Comparison of ENCODE assay signal across 28 mouse cellular contexts in genomic region chr11:55327558-55328409, GRCm38 (mm10). TPM values are rescaled to one million over a fixed set of nuclear protein-coding genes. Genes with fewer than 3 reads are reported as not detected.
A peak's percentile ranks its signal among the peaks of the same experiment; 100 is the strongest.
DNase-seq lines count a peak whose midpoint lies in the region; ATAC-seq and TF ChIP-seq lines count a peak whose summit lies in the region.
"Had no signal": no experiment of that assay in that cellular context is flagged by ENCODE, and none has a peak within 500 bp of the region (broad histone marks: within the 10 kb centered on the region; RNA-seq: fewer than 3 reads in every experiment).

No protein-coding gene starts in this region.

- H3K4me2 ChIP-seq in stomach, postnatal 0 days (replicated peaks; ENCODE audit: low read depth): no peak overlapping the region
- H3K4me2 ChIP-seq in midbrain, embryonic 13.5 days (replicated peaks): no peak overlapping the region
- H3K4me2 ChIP-seq: embryonic facial prominence, embryonic 13.5 days; forebrain, embryonic 13.5 days; hindbrain, embryonic 14.5 days; limb, embryonic 15.5 days; lung, embryonic 14.5 days; midbrain, embryonic 15.5 days; neural tube, embryonic 13.5 days had no signal

- no peak for TF ChIP-seq EP300 in stomach, postnatal 0 days (optimal IDR thresholded peaks at IDR 0.05)

- H3K27me3 ChIP-seq in stomach, postnatal 0 days (ENCODE audit: control insufficient read depth, insufficient read depth, low read length): no peaks in the 10 kb centered on the region
- no peaks in the 10 kb centered on the region for H3K27me3 ChIP-seq in midbrain, embryonic 13.5 days
- H3K27me3 ChIP-seq: embryonic facial prominence, embryonic 13.5 days; forebrain, embryonic 13.5 days; limb, embryonic 15.5 days; midbrain, embryonic 15.5 days; neural tube, embryonic 13.5 days; Patski had no signal

- peak overlapping the region; percentile 75 for H3K27ac ChIP-seq in stomach, postnatal 0 days (replicated peaks)
- no peak overlapping the region for H3K27ac ChIP-seq in midbrain, embryonic 13.5 days
- H3K27ac ChIP-seq: embryonic facial prominence, embryonic 13.5 days; forebrain, embryonic 13.5 days; gastrocnemius, adult 2 months; heart, embryonic 10.5 days; hindbrain, embryonic 14.5 days; kidney, postnatal 0 days; limb, embryonic 15.5 days; liver, embryonic 14.5 days; midbrain, embryonic 15.5 days; neural tube, embryonic 13.5 days had no signal

- no peaks in the 10 kb centered on the region for H3K36me3 ChIP-seq in stomach, postnatal 0 days (ENCODE audit: control insufficient read depth, insufficient read depth, low read length)
- H3K36me3 ChIP-seq in midbrain, embryonic 13.5 days: no peaks in the 10 kb centered on the region
- H3K36me3 ChIP-seq: embryonic facial prominence, embryonic 13.5 days; heart, embryonic 10.5 days; limb, embryonic 15.5 days; midbrain, embryonic 15.5 days; neural tube, embryonic 13.5 days had no signal

- peak; percentile 58 for DNase-seq in urinary bladder, adult 2 months (ENCODE audit: low spot score)
- DNase-seq in urinary bladder, postnatal 4 days (ENCODE audit: low spot score in 2 of 2): no peak
- peak; percentile 90 for DNase-seq in cerebellum, adult 9-11 months
- DNase-seq in stomach, postnatal 0 days (ENCODE audit: low spot score): no peak
- DNase-seq in adrenal gland, adult (ENCODE audit: inconsistent age in 2 of 2, low spot score in 1 of 2): no peak
- no peak for DNase-seq in natural killer cell, adult 2 months (ENCODE audit: low spot score in 2 of 2)
- DNase-seq: adrenal gland, adult 2 months; gastrocnemius, adult 2 months; heart, postnatal 4 days; kidney, adult 2 months; layer of hippocampus, adult 9-11 months; lung, embryonic 14.5 days; lung, postnatal 4 days; right cerebral cortex, adult 18-20 months; right cerebral cortex, postnatal 4 days; thymus, adult 2 months had no signal

- no peak for TF ChIP-seq CTCF in stomach, postnatal 0 days (IDR thresholded peaks at IDR 0.05; ENCODE audit: low read depth)

- H3K4me1 ChIP-seq in stomach, postnatal 0 days (replicated peaks; ENCODE audit: control insufficient read depth, insufficient read depth): peaks cover 3% of the 10 kb centered on the region; the same call in 1 of the 2 replicates
- no peaks in the 10 kb centered on the region for H3K4me1 ChIP-seq in midbrain, embryonic 13.5 days (replicated peaks)
- H3K4me1 ChIP-seq: midbrain, embryonic 15.5 days; neural tube, embryonic 13.5 days had no signal

- 0 out of 2 replicates have a peak, but pooled peaks have one; percentile 18 for ATAC-seq in stomach, postnatal 0 days (ENCODE audit: low FRiP score, low TSS enrichment)
- no peak for ATAC-seq in midbrain, embryonic 13.5 days
- ATAC-seq: forebrain, embryonic 13.5 days; inflammation-experienced regulatory T-cells, adult 6 months; midbrain, embryonic 15.5 days; Patski had no signal

- H3K9ac ChIP-seq in stomach, postnatal 0 days (ENCODE audit: low read length): no peak overlapping the region
- no peak overlapping the region for H3K9ac ChIP-seq in midbrain, embryonic 13.5 days (replicated peaks)
- H3K9ac ChIP-seq: embryonic facial prominence, embryonic 13.5 days; forebrain, embryonic 13.5 days; hindbrain, embryonic 14.5 days; limb, embryonic 15.5 days; liver, embryonic 14.5 days; lung, embryonic 14.5 days; midbrain, embryonic 15.5 days; neural tube, embryonic 13.5 days had no signal

- H3K4me3 ChIP-seq in stomach, postnatal 0 days (ENCODE audit: low read depth, low read length): no peak overlapping the region
- H3K4me3 ChIP-seq in midbrain, embryonic 13.5 days (replicated peaks): no peak overlapping the region
- H3K4me3 ChIP-seq: embryonic facial prominence, embryonic 13.5 days; forebrain, embryonic 13.5 days; gastrocnemius, adult 2 months; heart, embryonic 10.5 days; limb, embryonic 15.5 days; midbrain, embryonic 15.5 days; neural tube, embryonic 13.5 days had no signal

- H3K9me3 ChIP-seq in stomach, postnatal 0 days (ENCODE audit: control insufficient read depth, low read length): no peaks in the 10 kb centered on the region
- H3K9me3 ChIP-seq in midbrain, embryonic 13.5 days: no peaks in the 10 kb centered on the region
- H3K9me3 ChIP-seq: embryonic facial prominence, embryonic 13.5 days; forebrain, embryonic 13.5 days; heart, embryonic 10.5 days; limb, embryonic 15.5 days; midbrain, embryonic 15.5 days; neural tube, embryonic 13.5 days had no signal

- 64% methylated on average over 9 of the region's 9 CpGs for WGBS in stomach, postnatal 0 days
- 91% methylated on average over 9 of the region's 9 CpGs for WGBS in midbrain, embryonic 13.5 days

RNA-seq across cellular contexts. Expression of gene Fat2, which starts 8.6 kb away (rescaled TPM):
- polyA plus RNA-seq in urinary bladder, adult 2 months (2012; rRNA removed): 8.9 and 12.9 TPM in 2 replicates
- 0.61 and 0.69 TPM in 2 replicates for polyA plus RNA-seq in stomach, postnatal 0 days (2015; fragmentation: Nextera tagmentation; extraction: Ambion mirVana)
- 0.04 and 0.08 TPM in 2 replicates for polyA plus RNA-seq in midbrain, embryonic 13.5 days (2015; fragmentation: Nextera tagmentation; extraction: Ambion mirVana)
- polyA plus RNA-seq: forebrain, embryonic 13.5 days; inflammation-experienced regulatory T-cells, adult 6 months had no signal

Comparison
In these comparisons a context has a peak if more than half of its experiments do, and no peak if none do; other contexts are left out.
1. DNase-seq: peak in urinary bladder, adult 2 months (single experiment) and cerebellum, adult 9-11 months (single experiment); none in urinary bladder, postnatal 4 days (0 of 2), stomach, postnatal 0 days (single experiment), adrenal gland, adult (0 of 2) and natural killer cell, adult 2 months (0 of 2).